Mouse (Mus musculus): Measurements from ENCODE around the gene Gm21560.
"Not testable (repeated sequence)": the region's sequence is repeated elsewhere in the genome, so short reads cannot be mapped to it uniquely, and the experiment has no call there.

Gm21560 gene

GRCm38 (mm10) chr14:6219192-6219591 lies at the start of gene Gm21560:
TSS of gene Gm21560 (minus strand) at chr14:6219292.
- DNase-seq (ENCODE audit: low spot score in 2 of 2), result not testable (repeated sequence)

- peak in 1 of 2 experiments; percentile 4 for DNase-seq (ENCODE audit: low spot score in 2 of 2)
Observed at GRCm38 (mm10) chr14:6163538-6163937, 55.6 kb downstream of the Gm21560 start.

- DNase-seq (ENCODE audit: low spot score in 2 of 2), result not testable (repeated sequence)
Observed at GRCm38 (mm10) chr14:6161085-6161484, 58.0 kb downstream of the Gm21560 start.

Measured in right cerebral cortex, postnatal 36 days (tissue).